Comparison of ENCODE assay signal across 20 mouse cellular contexts in the genomic region with DNA sequence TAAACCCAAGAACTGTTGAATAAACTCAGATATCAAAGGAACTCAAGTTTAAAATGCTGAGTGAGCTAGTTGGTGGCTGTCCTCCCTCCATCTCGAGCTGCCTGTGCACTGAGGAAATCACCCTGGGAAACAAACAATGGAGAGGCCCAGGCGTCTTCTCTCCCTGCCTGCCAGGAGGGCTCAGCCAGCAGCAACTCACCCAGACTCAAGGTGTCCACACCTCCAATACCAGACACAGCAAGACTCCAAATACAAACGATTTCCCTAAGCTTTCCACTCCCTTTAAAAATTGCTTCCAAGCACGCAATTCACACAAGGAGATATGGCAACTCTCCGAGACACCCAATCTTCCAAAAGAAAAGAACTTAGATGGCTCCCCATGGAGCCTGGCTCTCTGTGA.
"Had no signal": no experiment of that assay in that cellular context is flagged by ENCODE, and none has a peak within 500 bp of the region (broad histone marks: within the 10 kb centered on the region; RNA-seq: fewer than 3 reads in every experiment).

No protein-coding gene starts in this region.

- ATAC-seq: intestine, postnatal 0 days; liver, embryonic 12.5 days; midbrain, embryonic 15.5 days had no signal

- H3K36me3 ChIP-seq: midbrain, embryonic 15.5 days had no signal

- H3K4me1 ChIP-seq: limb, embryonic 13.5 days; liver, embryonic 12.5 days had no signal

- H3K9me3 ChIP-seq: limb, embryonic 10.5 days; limb, embryonic 13.5 days; liver, embryonic 12.5 days; liver, embryonic 15.5 days; lung, embryonic 15.5 days; megakaryocyte, embryonic 14.5 days; midbrain, embryonic 15.5 days; neural tube, embryonic 12.5 days had no signal

- H3K27me3 ChIP-seq: limb, embryonic 13.5 days; liver, embryonic 12.5 days; liver, embryonic 15.5 days; lung, embryonic 15.5 days; megakaryocyte, embryonic 14.5 days; midbrain, embryonic 15.5 days; neural tube, embryonic 12.5 days had no signal

- H3K9ac ChIP-seq: limb, embryonic 13.5 days; liver, embryonic 12.5 days; liver, embryonic 15.5 days; lung, embryonic 15.5 days; midbrain, embryonic 15.5 days; neural tube, embryonic 12.5 days had no signal

- H3K4me2 ChIP-seq: limb, embryonic 13.5 days; liver, embryonic 12.5 days; liver, embryonic 15.5 days; lung, embryonic 15.5 days; midbrain, embryonic 11.5 days; midbrain, embryonic 15.5 days; neural tube, embryonic 12.5 days had no signal

- H3K27ac ChIP-seq: layer of hippocampus, adult 2 months; limb, embryonic 10.5 days; limb, embryonic 13.5 days; liver, embryonic 12.5 days; liver, embryonic 15.5 days; lung, embryonic 15.5 days; midbrain, embryonic 15.5 days; neural tube, embryonic 12.5 days had no signal

- DNase-seq: layer of hippocampus, adult 9-11 months; liver; lung, adult 18-20 months; lung, postnatal 10 days; lung, postnatal 36 days; retina, postnatal 1 day; right cerebral cortex, postnatal 25 days; spleen, adult 18-20 months; thymus, postnatal 25 days had no signal

- H3K4me3 ChIP-seq: layer of hippocampus, adult 2 months; limb, embryonic 10.5 days; limb, embryonic 13.5 days; liver, embryonic 12.5 days; liver, embryonic 15.5 days; lung, embryonic 15.5 days; megakaryocyte, embryonic 14.5 days; midbrain, embryonic 15.5 days; neural tube, embryonic 12.5 days had no signal
